Mouse (Mus musculus): ENCODE results near the gene Hdac7. TPM values are rescaled to one million over a fixed set of nuclear protein-coding genes. Genes with fewer than 3 reads are reported as not detected.

Hdac7 gene
- polyA plus RNA-seq, 1 experiment from 2014 or later: 34.8 TPM

- Histone ChIP-seq H3K9ac (peak overlapping the region; percentile 35; the same call in 1 of the 2 replicates), H3K27ac (peak overlapping the region; percentile 55; the same call in 1 of the 2 replicates)
- 67% methylated on average over 6 of the region's 6 CpGs for WGBS
Measured at GRCm38 (mm10) chr15:97754476-97754875, 89.8 kb downstream of the Hdac7 start.

GRCm38 (mm10) chr15:97752491-97752890, 91.8 kb downstream of the Hdac7 start:
- WGBS: 90% methylated on average over 5 of the region's 5 CpGs
- Histone ChIP-seq H3K27me3 (no peaks in the 10 kb centered on the region), H3K9me3 (no peaks in the 10 kb centered on the region), H3K9ac (no peak overlapping the region), H3K36me3 (peaks cover 5% of the 10 kb centered on the region), H3K27ac (no peak overlapping the region), H3K4me2 (replicated peaks) (no peak overlapping the region), H3K4me1 (peaks cover 39% of the 10 kb centered on the region), H3K4me3 (no peak overlapping the region)
- no peak for ATAC-seq (ENCODE audit: low FRiP score, low read depth)

More at GRCm38 (mm10) chr15:97754476-97754875, 89.8 kb downstream of the Hdac7 start:
- Histone ChIP-seq H3K9me3 (no peaks in the 10 kb centered on the region), H3K4me1 (peaks cover 39% of the 10 kb centered on the region), H3K4me2 (replicated peaks) (no peak overlapping the region), H3K36me3 (peaks cover 16% of the 10 kb centered on the region), H3K4me3 (no peak overlapping the region), H3K27me3 (no peaks in the 10 kb centered on the region)
- ATAC-seq (ENCODE audit: low FRiP score, low read depth): no peak

GRCm38 (mm10) chr15:97751676-97752075, 92.6 kb downstream of the Hdac7 start:
- Histone ChIP-seq H3K27me3 (no peaks in the 10 kb centered on the region), H3K27ac (no peak overlapping the region), H3K9ac (no peak overlapping the region), H3K4me1 (peaks cover 39% of the 10 kb centered on the region), H3K36me3 (no peaks in the 10 kb centered on the region), H3K4me3 (no peak overlapping the region), H3K9me3 (no peaks in the 10 kb centered on the region), H3K4me2 (replicated peaks) (no peak overlapping the region)
- 76% methylated on average over 2 of the region's 2 CpGs for WGBS
- ATAC-seq (ENCODE audit: low FRiP score, low read depth): no peak

GRCm38 (mm10) chr15:97750697-97751096, 93.6 kb downstream of the Hdac7 start:
- peaks cover 36% of the 10 kb centered on the region for H3K4me1 ChIP-seq
- peak overlapping the region; percentile 34 for H3K4me2 ChIP-seq (replicated peaks)
- H3K9me3 ChIP-seq: no peaks in the 10 kb centered on the region
- H3K9ac ChIP-seq: peak overlapping the region; percentile 13; the same call in 1 of the 2 replicates
- whole genome bisulfite sequencing: 14% methylated on average over 12 of the region's 12 CpGs
- H3K4me3 ChIP-seq: no peak overlapping the region
- peak; percentile 83 for ATAC-seq (ENCODE audit: low FRiP score, low read depth)
- H3K27ac ChIP-seq: peak overlapping the region; percentile 76
- no peaks in the 10 kb centered on the region for H3K27me3 ChIP-seq
- no peaks in the 10 kb centered on the region for H3K36me3 ChIP-seq

GRCm38 (mm10) chr15:97749841-97750240, 94.5 kb downstream of the Hdac7 start:
- WGBS: 83% methylated on average over 13 of the region's 13 CpGs
- Histone ChIP-seq H3K27ac (peak overlapping the region; percentile 76; the same call in 1 of the 2 replicates), H3K9ac (0 out of 2 replicates have a peak overlapping the region, but pooled peaks have one; percentile 13), H3K4me2 (replicated peaks) (0 out of 2 replicates have a peak overlapping the region, but pooled peaks have one; percentile 34), H3K27me3 (no peaks in the 10 kb centered on the region), H3K36me3 (no peaks in the 10 kb centered on the region), H3K4me1 (peaks cover 36% of the 10 kb centered on the region), H3K4me3 (no peak overlapping the region), H3K9me3 (no peaks in the 10 kb centered on the region)
- 0 out of 2 replicates have a peak, but pooled peaks have one; percentile 2 for ATAC-seq (ENCODE audit: low FRiP score, low read depth)

DNA sequence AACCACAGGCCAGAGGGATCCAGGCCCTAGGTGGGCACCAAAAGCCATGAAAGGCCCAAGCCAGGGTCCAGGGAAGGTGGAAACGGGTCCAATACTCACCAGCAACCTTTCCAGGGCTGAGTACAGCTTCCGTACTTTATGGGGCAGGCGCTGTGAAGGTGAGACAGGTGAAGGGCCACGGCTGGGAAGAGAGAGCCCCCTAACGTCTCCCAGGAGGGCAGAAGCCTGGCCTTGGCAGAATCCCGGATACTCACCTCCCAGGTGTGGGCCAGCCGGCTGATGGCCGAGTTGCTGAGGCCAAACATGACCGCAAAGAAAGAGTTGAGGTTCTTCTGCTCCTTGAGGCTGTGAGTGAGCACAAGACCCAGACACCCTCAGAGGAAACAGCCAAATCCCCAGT, 94.9 kb downstream of the Hdac7 start:
- peaks cover 34% of the 10 kb centered on the region for H3K4me1 ChIP-seq
- H3K9me3 ChIP-seq: no peaks in the 10 kb centered on the region
- H3K27me3 ChIP-seq: no peaks in the 10 kb centered on the region
- no peak overlapping the region for H3K27ac ChIP-seq
- WGBS: 87% methylated on average over 9 of the region's 9 CpGs
- no peak overlapping the region for H3K9ac ChIP-seq
- no peak overlapping the region for H3K4me2 ChIP-seq (replicated peaks)
- no peak overlapping the region for H3K4me3 ChIP-seq
- H3K36me3 ChIP-seq: no peaks in the 10 kb centered on the region
- ATAC-seq (ENCODE audit: low FRiP score, low read depth): no peak

GRCm38 (mm10) chr15:97748964-97749363, 95.3 kb downstream of the Hdac7 start:
- no peak for ATAC-seq (ENCODE audit: low FRiP score, low read depth)
- WGBS: 87% methylated on average over 4 of the region's 4 CpGs

GRCm38 (mm10) chr15:97748309-97748708, 96.0 kb downstream of the Hdac7 start:
- Histone ChIP-seq H3K4me1 (peaks cover 29% of the 10 kb centered on the region), H3K36me3 (no peaks in the 10 kb centered on the region), H3K9ac (no peak overlapping the region), H3K27me3 (no peaks in the 10 kb centered on the region), H3K4me3 (no peak overlapping the region), H3K9me3 (no peaks in the 10 kb centered on the region), H3K27ac (no peak overlapping the region), H3K4me2 (replicated peaks) (no peak overlapping the region)
- no peak for ATAC-seq (ENCODE audit: low FRiP score, low read depth)
- 63% methylated on average over 10 of the region's 10 CpGs for WGBS

More at GRCm38 (mm10) chr15:97748964-97749363, 95.3 kb downstream of the Hdac7 start:
- Histone ChIP-seq H3K36me3 (no peaks in the 10 kb centered on the region), H3K27me3 (no peaks in the 10 kb centered on the region), H3K27ac (no peak overlapping the region), H3K9ac (no peak overlapping the region), H3K4me2 (replicated peaks) (no peak overlapping the region), H3K9me3 (no peaks in the 10 kb centered on the region), H3K4me1 (peaks cover 33% of the 10 kb centered on the region), H3K4me3 (no peak overlapping the region)

DNA sequence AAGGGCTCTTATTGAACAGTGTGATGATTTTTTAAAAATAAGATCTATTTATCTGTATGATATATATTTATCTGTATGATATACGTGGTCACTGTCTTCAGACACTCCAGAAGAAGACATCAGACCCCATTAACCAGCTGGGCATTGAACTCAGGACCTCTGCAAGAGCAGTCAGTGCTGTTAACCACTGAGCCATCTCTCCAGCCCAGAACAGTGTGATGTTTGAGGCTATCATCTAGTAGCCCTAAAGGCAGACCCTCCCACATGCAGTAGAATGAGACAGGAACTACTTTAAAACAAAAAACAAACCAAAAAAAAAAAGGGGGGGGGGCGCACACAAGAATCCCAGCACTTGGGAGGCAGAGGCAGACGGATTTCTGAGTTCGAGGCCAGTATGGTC, 96.8 kb downstream of the Hdac7 start:
- no peak overlapping the region for H3K4me2 ChIP-seq (replicated peaks)
- no peak overlapping the region for H3K4me3 ChIP-seq
- no peaks in the 10 kb centered on the region for H3K36me3 ChIP-seq
- 91% methylated on average over 4 of the region's 4 CpGs for WGBS
- no peaks in the 10 kb centered on the region for H3K27me3 ChIP-seq
- no peaks in the 10 kb centered on the region for H3K9me3 ChIP-seq
- no peak overlapping the region for H3K27ac ChIP-seq
- no peak for ATAC-seq (ENCODE audit: low FRiP score, low read depth)
- no peak overlapping the region for H3K9ac ChIP-seq
- H3K4me1 ChIP-seq: peaks cover 30% of the 10 kb centered on the region

- Histone ChIP-seq H3K27me3 (no peaks in the 10 kb centered on the region), H3K36me3 (no peaks in the 10 kb centered on the region), H3K9ac (no peak overlapping the region), H3K4me3 (no peak overlapping the region), H3K9me3 (no peaks in the 10 kb centered on the region), H3K4me2 (replicated peaks) (no peak overlapping the region), H3K27ac (no peak overlapping the region), H3K4me1 (peaks cover 33% of the 10 kb centered on the region)
- no peak for ATAC-seq (ENCODE audit: low FRiP score, low read depth)
- WGBS: 94% methylated on average over 24 of the region's 24 CpGs
Measured at GRCm38 (mm10) chr15:97746748-97747147, 97.6 kb downstream of the Hdac7 start.

DNA sequence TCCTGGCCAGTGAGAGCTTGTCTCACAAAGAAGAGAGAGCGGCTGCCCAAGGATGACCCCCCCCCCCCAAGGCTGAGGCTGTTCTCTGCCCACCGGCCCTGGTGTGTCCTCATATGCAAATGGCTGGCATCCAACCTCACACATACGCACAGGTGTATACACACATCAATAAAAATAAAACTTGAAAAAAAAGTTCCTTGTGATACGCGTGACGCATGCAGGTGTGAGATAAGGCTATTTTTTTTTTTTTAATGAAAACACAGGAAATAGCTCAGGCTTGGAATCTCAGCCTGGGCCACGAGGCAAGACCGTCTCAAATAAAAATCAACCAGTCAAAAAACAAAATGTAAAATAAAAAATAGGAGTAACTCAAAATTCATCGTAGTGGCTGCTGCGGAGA, 98.0 kb downstream of the Hdac7 start:
- 88% methylated on average over 10 of the region's 10 CpGs for WGBS
- no peak overlapping the region for H3K4me2 ChIP-seq (replicated peaks)
- peaks cover 33% of the 10 kb centered on the region for H3K4me1 ChIP-seq
- H3K36me3 ChIP-seq: no peaks in the 10 kb centered on the region
- no peak overlapping the region for H3K27ac ChIP-seq
- H3K9me3 ChIP-seq: no peaks in the 10 kb centered on the region
- H3K27me3 ChIP-seq: no peaks in the 10 kb centered on the region
- ATAC-seq (ENCODE audit: low FRiP score, low read depth): no peak
- no peak overlapping the region for H3K9ac ChIP-seq
- H3K4me3 ChIP-seq: no peak overlapping the region

- peaks cover 24% of the 10 kb centered on the region for H3K4me1 ChIP-seq
- ATAC-seq (ENCODE audit: low FRiP score, low read depth): no peak
- H3K36me3 ChIP-seq: no peaks in the 10 kb centered on the region
- no peak overlapping the region for H3K27ac ChIP-seq
- 75% methylated on average over 9 of the region's 10 CpGs for WGBS
- H3K4me3 ChIP-seq: no peak overlapping the region
- H3K9ac ChIP-seq: no peak overlapping the region
- no peaks in the 10 kb centered on the region for H3K27me3 ChIP-seq
- H3K4me2 ChIP-seq (replicated peaks): no peak overlapping the region
- H3K9me3 ChIP-seq: no peaks in the 10 kb centered on the region
Measured at GRCm38 (mm10) chr15:97745331-97745730, 99.0 kb downstream of the Hdac7 start.

- Histone ChIP-seq H3K27me3 (no peaks in the 10 kb centered on the region), H3K4me2 (replicated peaks) (no peak overlapping the region), H3K9ac (no peak overlapping the region), H3K9me3 (no peaks in the 10 kb centered on the region), H3K36me3 (no peaks in the 10 kb centered on the region), H3K4me1 (peaks cover 20% of the 10 kb centered on the region), H3K27ac (no peak overlapping the region), H3K4me3 (no peak overlapping the region)
- peak; percentile 34; the same call in 1 of the 2 replicates for ATAC-seq (ENCODE audit: low FRiP score, low read depth)
- WGBS: 52% methylated on average over 10 of the region's 10 CpGs
Measured at GRCm38 (mm10) chr15:97744930-97745329, 99.4 kb downstream of the Hdac7 start.
